Mouse (Mus musculus) lung, adult 18-20 months (tissue): ENCODE measurements around the gene Gabra5.

Source experiments
- DNase-seq, 2 experiments: peaks; one replicate each; pipeline ENCODE4 v3.0.0; 2022; ENCODE audit warnings: mixed read lengths in 2 of 2

Gene Gabra5

DNA sequence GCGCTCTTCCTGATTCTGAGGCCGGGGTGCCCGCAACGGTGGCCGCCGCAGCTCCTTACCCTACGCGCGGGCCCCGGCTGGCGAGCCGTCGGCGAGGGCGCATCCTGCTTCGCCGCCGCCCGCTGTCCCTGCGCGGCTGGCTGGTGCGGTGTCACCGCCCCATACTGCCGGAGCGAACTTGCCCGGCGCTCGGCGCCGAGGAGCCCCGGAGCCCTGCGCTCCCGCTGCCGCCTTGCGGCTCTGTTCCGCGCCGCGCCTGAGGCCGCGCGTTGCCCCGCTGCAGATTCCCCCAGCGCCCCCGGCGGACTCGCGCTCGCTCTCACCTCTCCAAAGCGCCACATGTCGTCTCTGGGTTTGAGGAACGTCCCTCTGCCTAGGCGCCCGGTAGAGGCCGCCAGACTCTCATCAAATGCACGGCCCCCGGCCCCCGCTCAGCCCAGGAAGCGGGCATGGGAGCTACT lies at the start of gene Gabra5:
Gabra5 (minus strand) TSS at position 379 of the 461 bp plus-strand sequence.
- DNase-seq = no peak

DNA sequence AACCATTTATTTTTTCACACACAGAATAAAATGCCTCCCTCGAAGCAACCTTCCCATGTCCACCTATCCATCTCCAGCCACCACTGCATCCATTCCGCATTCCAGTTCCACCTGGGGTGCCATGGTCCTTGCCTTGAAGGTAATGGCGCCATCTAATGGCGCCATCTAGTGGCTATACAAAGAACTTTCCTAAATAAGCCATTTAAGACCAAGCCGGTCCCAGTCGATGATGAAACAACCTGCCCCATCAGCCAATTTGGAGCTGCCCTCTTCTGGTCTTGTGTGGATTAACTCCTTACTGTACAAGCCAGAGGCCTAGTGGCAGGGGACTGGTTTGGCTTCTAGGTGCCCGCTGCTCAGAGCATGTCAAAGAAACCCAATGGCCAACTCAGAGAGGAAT lies 28.7 kb upstream of the Gabra5 start:
- no peak for DNase-seq

DNA sequence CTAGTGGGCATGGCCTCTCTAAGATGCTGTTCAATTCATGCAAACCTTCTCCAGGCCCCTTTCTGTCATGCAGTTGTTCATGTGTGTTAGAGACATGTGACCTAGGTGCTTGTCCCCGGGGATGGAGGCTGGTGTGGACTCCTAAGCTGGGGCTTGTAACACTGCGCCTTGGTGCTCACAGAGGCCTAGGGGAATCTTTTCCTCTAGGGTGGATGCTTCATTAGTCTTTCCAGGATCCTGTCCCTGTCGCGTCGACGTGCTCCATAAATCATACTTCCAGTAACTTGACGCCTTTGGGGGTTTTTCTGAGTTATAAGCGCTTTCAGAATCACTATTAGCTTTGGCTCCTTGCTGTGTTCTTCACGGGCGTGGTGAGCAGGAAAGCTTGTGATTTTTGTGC lies 22.8 kb upstream of the Gabra5 start:
- DNase-seq = no peak

DNA sequence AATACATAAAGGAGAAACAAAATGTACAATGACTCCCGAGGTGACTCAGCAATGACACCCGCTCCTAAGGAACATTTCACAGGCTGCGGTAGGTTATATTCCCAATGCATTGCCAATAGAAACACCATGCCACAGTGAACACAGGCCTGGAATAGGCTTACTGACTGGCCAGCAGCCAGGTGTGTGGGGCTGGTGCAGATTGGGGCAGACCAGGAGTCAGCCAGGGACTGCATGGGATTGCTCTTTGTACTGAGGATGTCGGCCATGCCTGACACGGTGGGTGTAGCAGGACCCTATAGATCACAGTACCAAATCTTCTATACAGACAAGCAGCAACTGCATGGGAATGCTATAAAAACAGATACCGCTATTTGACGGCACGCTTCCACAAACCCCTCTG lies 20.1 kb upstream of the Gabra5 start:
- DNase-seq = no peak

DNA sequence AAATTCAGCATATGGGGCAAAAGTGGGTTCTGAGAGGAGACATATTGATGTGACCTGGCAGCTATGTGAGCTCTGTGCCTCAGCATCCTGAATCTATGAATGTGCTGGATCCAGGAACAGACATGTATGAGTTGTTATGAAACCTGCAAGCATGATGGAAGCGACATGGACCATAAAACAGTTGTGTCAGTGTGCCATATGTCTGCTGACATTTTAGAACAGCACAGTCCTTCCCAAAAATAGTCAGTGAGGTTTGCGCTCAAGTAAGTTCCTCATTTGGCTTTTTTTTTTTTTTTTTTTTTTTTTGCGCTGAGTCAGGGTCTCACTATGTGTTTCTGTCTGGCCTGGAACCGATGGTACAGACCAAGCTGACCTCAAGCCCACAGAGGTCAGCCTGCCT lies 19.6 kb upstream of the Gabra5 start:
- DNase-seq = no peak

GRCm38 (mm10) chr7:57512955-57513354 lies 3.1 kb upstream of the Gabra5 start:
- DNase-seq = no peak

DNA sequence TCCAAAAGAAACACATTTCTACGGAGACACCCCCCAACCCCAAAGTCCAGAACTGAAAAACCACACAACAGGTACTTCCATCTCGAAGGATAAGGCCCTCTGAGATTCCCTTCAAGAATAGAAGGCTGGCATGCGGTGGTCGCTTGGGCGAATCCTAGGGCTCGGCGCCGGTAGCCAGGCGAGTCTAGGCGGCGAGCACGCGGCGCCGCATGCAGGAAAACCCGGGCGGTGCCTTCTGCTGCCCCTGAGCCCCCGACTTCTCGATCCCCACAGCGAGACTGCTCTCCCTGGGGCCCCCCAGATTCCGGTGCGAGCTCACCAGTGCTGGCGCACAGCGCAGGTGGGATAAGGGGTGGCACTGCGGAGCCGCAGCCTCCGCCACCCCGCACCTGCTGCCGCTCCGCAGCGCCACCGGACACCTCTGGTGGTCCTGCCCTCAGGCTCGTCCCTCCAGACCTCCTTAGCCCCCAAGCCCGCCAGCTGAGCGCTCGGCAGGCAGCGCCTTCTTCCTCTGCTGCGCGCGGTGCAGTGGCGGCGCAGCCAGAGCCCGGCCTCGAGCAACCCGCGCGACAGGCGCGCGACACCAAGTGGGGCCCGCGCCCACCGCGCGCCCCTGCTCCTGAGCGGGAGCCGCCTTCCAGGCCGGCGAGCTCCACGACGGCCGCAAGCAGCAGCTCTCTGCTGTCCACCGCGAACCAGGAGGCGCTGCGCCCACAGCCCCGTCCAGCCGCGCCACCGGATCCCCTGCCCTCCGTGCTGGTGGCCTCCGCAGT lies 813 bp downstream of the Gabra5 start:
- DNase-seq = no peak

- DNase-seq = no peak
Observed at GRCm38 (mm10) chr7:57502809-57503208, 7.0 kb downstream of the Gabra5 start.

DNA sequence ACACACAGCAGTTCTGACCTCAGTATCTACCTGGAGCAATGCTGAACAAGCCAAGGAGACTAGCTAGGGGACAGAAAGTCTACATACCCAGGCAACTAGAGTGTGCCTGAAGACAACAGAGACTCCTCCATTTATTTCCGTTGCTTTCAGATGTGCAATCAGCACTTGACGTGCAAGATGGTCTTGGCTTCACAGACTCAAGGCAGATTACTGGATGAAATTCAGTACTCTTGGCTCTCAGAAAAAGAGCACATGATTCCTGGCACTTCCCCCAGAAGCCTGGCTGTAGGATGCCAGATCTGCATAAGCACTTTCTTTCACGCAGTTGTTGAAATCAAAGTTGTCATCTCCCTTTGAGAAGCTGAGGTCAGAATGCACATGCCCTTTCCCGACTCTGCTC lies 18.1 kb downstream of the Gabra5 start:
- no peak for DNase-seq

DNA sequence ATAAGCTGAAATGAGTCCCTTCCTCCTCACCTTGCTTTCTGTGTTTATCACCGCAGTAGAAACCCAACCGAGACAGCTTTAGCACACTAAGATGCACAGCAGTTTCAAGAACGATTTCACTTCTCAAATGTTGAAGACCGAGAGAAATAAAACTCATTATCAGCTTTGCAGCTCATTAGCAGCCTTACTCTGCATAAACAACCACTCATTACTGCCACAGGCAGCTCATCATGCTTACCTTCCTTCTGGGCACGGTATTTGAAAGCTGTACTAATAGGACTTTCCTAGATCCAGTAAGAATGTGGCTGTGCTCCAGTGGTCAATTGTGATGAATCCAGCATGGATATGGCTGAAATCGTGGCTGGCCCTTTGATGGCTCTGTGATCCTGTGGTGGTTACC lies 23.0 kb downstream of the Gabra5 start:
- DNase-seq = no peak

GRCm38 (mm10) chr7:57482896-57483295 lies 27.0 kb downstream of the Gabra5 start:
- DNase-seq = no peak

DNA sequence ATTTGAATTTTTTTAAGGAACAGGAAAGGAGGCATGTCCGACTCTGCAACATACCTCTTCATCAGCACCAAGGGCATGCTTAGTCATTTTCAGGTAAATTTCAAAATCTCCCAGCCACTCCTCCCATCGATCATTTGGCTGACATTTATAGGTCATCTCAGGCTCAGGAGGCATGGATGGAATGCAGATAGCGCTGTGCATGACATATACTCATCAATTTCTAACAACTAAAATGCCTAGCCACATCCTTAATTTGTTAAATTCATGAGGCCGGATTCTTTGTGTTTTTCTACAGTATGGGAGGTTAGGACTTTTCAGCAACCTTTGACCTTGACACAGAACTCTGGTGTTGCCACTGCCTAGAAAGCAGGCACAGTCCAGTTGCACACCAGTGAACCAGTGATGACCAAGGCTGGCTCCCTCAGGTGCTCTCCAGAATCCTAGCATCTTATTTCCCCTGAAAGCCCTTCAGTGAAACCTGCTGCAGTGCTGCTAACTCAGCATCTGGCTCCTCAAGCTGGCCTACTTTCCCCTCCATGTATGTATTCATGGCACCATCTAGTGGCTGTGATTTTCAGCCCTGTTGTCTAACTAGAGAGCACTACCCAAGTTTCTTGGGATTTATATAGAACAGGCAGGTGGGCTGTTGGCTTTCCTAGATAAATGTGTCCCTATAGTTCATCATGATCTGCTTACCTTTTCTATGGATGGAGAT lies 35.9 kb downstream of the Gabra5 start:
- DNase-seq = no peak

GRCm38 (mm10) chr7:57471316-57471715 lies 38.5 kb downstream of the Gabra5 start:
- DNase-seq = no peak

DNA sequence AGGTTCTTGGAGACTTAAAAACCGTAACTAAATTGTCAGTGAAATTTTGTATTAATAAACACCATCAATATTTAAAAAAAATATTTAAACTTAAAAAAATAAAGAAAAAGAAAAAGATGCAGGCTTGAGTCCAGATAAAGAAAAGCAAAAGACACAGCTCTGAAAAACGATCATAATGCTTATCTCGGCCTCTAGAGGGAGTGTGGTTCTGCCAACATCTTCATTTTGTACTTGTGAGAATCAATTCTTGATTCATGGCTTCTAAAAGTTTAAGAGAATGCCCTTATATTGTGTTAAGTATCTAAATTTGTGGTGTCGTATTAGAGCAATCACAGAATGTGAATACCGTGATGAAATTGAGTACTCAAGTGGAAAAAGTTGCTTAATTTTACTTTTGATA lies 49.5 kb downstream of the Gabra5 start:
- no peak for DNase-seq

DNA sequence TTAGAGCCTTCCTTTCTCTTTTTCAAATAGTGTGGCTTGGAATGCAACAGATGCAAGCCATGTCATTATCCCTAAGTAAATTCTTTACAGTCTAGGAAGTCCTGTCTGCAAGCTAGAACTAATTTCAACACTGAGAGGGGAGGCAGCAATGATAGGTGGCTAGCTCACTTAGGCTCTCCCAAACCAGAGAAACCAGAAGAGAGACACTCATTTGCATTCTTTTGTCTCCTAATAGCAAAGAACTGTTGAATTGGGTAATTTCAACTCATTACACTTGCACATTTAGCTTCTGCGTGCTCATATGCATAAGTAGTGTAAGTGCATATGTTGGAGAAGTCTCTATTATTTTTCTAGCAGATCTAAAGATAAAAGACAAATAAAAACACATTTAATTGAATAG lies 61.6 kb downstream of the Gabra5 start:
- DNase-seq = no peak

- no peak for DNase-seq
Observed at GRCm38 (mm10) chr7:57422675-57423074, 87.2 kb downstream of the Gabra5 start.

DNA sequence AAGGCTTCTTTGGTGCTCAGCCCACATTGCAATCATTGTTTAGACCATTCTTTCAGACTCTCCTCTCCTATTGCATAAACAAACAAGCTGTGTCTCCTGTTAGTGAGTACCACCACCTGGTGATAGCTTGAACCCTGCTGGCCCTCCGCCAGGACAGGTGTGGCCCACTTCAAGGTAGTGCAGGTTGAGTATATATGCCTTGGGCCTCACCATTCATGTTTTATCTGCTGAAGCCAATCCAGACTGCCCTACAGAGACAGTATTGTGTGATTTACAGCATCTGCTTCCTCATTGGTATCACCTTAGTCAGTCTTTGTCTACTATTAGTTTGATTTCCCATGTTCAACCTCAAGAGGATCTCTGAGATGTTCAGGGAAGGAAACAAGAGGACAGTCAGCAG lies 88.8 kb downstream of the Gabra5 start:
- DNase-seq = no peak

DNA sequence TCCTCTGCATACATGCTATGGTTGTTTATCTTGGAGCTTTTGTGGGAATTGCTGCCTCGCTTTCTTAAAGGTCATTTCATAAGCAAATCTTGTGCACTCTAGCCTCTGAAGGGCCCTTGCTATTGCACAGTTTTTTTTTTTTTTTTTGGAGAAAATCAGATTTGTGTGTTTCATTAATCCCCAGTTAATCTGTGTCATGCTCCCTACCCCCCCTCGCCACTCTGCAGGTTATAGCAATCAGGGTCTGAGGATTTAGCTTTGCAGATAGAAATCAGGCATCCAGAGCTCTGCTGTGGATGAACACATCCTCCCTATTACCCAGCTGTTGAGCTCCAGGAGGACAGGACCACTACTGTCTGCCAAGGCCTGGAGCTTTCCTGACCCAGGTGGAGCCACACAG lies 90.5 kb downstream of the Gabra5 start, which contains the start of gene Gabrb3:
Gabrb3 (plus strand) TSS at position 301 of the 400 bp plus-strand sequence.
- no peak for DNase-seq

GRCm38 (mm10) chr7:57412896-57413295 lies 97.0 kb downstream of the Gabra5 start:
- no peak for DNase-seq

DNA sequence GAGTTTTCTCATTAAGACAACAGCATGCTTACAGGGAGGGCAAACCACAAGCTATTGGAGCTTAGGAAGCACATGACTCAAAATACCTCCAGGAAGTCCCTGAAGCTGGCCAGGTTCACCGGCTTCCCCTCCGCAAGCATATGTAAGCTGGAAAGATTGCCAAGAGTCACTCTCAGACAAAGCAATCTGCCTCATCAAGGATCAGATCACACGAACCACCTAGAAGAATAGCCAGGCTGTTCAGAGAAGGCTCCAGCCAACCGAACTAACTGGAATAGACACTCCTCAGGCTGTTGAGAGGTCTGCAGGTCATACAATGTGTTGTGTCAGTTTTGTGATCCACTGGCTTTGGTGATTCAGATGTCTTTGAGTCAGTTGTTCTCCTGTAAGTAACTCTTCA lies 98.7 kb downstream of the Gabra5 start:
- no peak for DNase-seq

- no peak for DNase-seq
Observed at GRCm38 (mm10) chr7:57393551-57393950, 116.3 kb downstream of the Gabra5 start.

DNA sequence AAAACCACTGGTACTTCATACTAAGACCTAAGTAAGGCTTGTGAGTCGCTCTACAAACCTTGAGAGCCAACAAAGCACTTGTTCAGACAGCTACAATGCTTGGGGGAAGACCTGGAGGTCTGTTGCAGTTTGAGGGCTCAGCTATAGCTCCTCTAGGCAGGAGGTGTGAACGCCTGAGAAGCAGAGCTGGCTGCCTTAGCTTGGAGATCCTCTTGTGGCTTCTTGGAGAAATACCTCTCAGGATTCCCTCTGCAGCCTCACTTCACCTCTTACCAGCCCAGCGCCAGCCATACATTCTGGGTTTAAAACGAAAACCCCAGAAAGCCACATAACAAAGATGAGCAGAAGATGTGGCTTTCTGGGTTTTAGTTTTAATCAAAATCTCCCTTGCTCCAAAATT lies 119.8 kb downstream of the Gabra5 start:
- no peak for DNase-seq

DNA sequence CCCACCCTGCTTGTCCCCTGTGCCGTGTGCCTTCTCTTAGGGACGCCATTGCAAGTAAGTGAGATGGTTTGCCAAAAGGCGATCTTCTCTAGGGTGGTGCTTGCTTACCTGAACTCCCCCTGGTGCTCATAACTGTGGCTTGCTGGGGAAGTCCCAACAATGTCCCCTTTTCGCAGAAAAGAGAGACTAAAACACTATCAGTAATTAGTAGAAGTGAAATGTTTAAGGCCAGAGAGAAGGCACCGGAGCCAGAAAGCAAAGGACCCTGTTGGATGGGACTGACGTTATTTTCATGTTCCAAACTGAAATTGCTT lies 122.6 kb downstream of the Gabra5 start:
- no peak for DNase-seq

DNA sequence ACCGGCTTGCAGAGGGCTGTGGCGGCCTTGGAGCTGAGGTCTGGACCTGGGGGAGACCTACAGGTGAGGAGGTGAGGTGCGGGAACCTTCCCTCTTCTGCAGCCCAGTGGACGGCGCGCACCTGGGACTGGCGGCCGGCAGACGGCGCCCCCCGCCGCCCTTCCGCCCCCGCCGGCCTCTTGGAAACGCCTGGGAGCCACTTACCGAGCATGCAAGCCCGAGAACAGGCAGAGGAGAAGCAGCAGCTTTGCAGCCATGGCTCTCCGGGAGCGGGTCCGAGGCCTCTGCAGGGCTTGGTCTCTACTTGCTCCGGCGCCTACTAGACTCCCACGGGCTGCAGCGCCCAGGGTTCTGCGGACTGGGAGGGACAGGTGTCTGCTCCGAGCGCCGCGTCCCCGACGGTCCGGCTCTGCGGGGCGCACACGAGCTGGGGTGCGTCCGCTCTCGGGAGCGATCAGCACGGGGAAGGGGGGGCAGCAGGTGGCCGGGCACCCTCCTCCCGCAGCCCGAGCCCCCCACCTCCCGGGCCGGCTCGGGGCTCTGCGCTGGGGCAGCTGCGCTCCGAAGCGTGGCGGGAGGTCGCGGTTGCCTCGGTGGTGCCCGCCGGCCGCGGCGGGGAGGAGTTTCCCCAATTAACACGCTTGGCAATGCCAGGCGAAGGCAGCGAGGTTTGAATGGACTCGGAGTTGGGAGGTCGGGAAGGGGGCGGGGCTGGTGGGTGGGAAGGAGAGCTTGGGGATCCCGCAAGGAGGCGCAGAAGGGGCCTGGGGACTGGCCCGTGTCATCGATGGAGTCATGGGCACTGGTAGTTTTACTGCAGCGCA lies 123.1 kb downstream of the Gabra5 start, which contains the start of gene Gabrg3:
Gabrg3 (minus strand) TSS at position 672 of the 824 bp plus-strand sequence.
- DNase-seq = no peak
